Mouse (Mus musculus) frontal cortex, postnatal 10 days (tissue): ENCODE measurements around the gene Runx1.

Source experiments
- DNase-seq, 2 experiments: peaks; one replicate each; pipeline ENCODE4 v3.0.0; 2022; ENCODE audit warnings: low spot score in 2 of 2, mixed read lengths in 1 of 2

Runx1 gene

GRCm38 (mm10) chr16:92826683-92827082 lies 734 bp upstream of the Runx1 start:
- no peak for DNase-seq

- DNase-seq: no peak
These were observed 625 bp downstream of the Runx1 start for GRCm38 (mm10) chr16:92825204-92825843.

- DNase-seq: no peak
These were observed 1.2 kb downstream of the Runx1 start for GRCm38 (mm10) chr16:92824723-92825203.

- no peak for DNase-seq
These were observed 1.8 kb downstream of the Runx1 start for GRCm38 (mm10) chr16:92824003-92824722.

GRCm38 (mm10) chr16:92823381-92823862 lies 2.5 kb downstream of the Runx1 start:
- DNase-seq: no peak

GRCm38 (mm10) chr16:92822676-92823075 lies 3.3 kb downstream of the Runx1 start:
- DNase-seq: no peak

- no peak for DNase-seq
These were observed 3.9 kb downstream of the Runx1 start for GRCm38 (mm10) chr16:92821938-92822629.

- DNase-seq: no peak
These were observed 4.4 kb downstream of the Runx1 start for GRCm38 (mm10) chr16:92821596-92821937.

- no peak for DNase-seq
These were observed 5.5 kb downstream of the Runx1 start for GRCm38 (mm10) chr16:92820451-92820850.

- no peak for DNase-seq
These were observed 7.3 kb downstream of the Runx1 start for GRCm38 (mm10) chr16:92818480-92819269.

GRCm38 (mm10) chr16:92816092-92816491 lies 9.9 kb downstream of the Runx1 start:
- DNase-seq: no peak

- DNase-seq: no peak
These were observed 10.8 kb downstream of the Runx1 start for GRCm38 (mm10) chr16:92815195-92815527.

GRCm38 (mm10) chr16:92814366-92815194 lies 11.4 kb downstream of the Runx1 start:
- no peak for DNase-seq

- no peak for DNase-seq
These were observed 13.5 kb downstream of the Runx1 start for GRCm38 (mm10) chr16:92812405-92812804.

GRCm38 (mm10) chr16:92810568-92811240 lies 15.2 kb downstream of the Runx1 start:
- no peak for DNase-seq

GRCm38 (mm10) chr16:92807772-92808171 lies 18.2 kb downstream of the Runx1 start:
- DNase-seq: no peak

- DNase-seq: no peak
These were observed 22.8 kb downstream of the Runx1 start for GRCm38 (mm10) chr16:92803076-92803580.

GRCm38 (mm10) chr16:92801567-92801966 lies 24.4 kb downstream of the Runx1 start:
- DNase-seq: no peak

- no peak for DNase-seq
These were observed 25.1 kb downstream of the Runx1 start for GRCm38 (mm10) chr16:92800845-92801244.

GRCm38 (mm10) chr16:92799940-92800339 lies 26.0 kb downstream of the Runx1 start:
- DNase-seq: no peak
